8 mouse cellular contexts compared by ENCODE assay signal in genomic region chr15:85867696-85868095, GRCm38 (mm10). TPM values are rescaled to one million over a fixed set of nuclear protein-coding genes. Genes with fewer than 3 reads are reported as not detected.
DNase-seq lines count a peak whose midpoint lies in the region; ATAC-seq lines count a peak whose summit lies in the region.

No protein-coding gene starts in this region.

- no peaks in the 10 kb centered on the region for H3K4me1 ChIP-seq in hindbrain, embryonic 14.5 days (replicated peaks; ENCODE audit: control insufficient read depth, insufficient read depth, low read length)
- H3K4me1 ChIP-seq in hindbrain, embryonic 16.5 days (ENCODE audit: control insufficient read depth, insufficient read depth, low read depth, low read length): no peaks in the 10 kb centered on the region
- H3K4me1 ChIP-seq in forebrain, embryonic 14.5 days (ENCODE audit: control insufficient read depth, insufficient read depth, low read length): no peaks in the 10 kb centered on the region
- no peaks in the 10 kb centered on the region for H3K4me1 ChIP-seq in midbrain, embryonic 14.5 days (ENCODE audit: control insufficient read depth, insufficient read depth, low read length)

- no peaks in the 10 kb centered on the region for H3K27me3 ChIP-seq in hindbrain, embryonic 14.5 days (ENCODE audit: control insufficient read depth, insufficient read depth, low read length)
- no peaks in the 10 kb centered on the region for H3K27me3 ChIP-seq in hindbrain, embryonic 16.5 days (replicated peaks; ENCODE audit: control insufficient read depth, insufficient read depth, low read length)
- H3K27me3 ChIP-seq in forebrain, embryonic 14.5 days (replicated peaks; ENCODE audit: control insufficient read depth, insufficient read depth, low read length): no peaks in the 10 kb centered on the region
- H3K27me3 ChIP-seq in midbrain, embryonic 14.5 days (ENCODE audit: control insufficient read depth, insufficient read depth, low read length): no peaks in the 10 kb centered on the region
- no peaks in the 10 kb centered on the region for H3K27me3 ChIP-seq in splenic B cell, adult 2 months (ENCODE audit: control insufficient read depth, insufficient read depth, low read length, poor library complexity, severe bottlenecking)

- WGBS in hindbrain, embryonic 14.5 days: 51% methylated on average over 6 of the region's 6 CpGs
- WGBS in hindbrain, embryonic 16.5 days: 51% methylated on average over 6 of the region's 6 CpGs
- 43% methylated on average over 6 of the region's 6 CpGs for WGBS in forebrain, embryonic 14.5 days
- 49% methylated on average over 6 of the region's 6 CpGs for whole genome bisulfite sequencing in midbrain, embryonic 14.5 days

- ATAC-seq in hindbrain, embryonic 14.5 days (ENCODE audit: low FRiP score): no peak
- no peak for ATAC-seq in hindbrain, embryonic 16.5 days
- ATAC-seq in cerebellum, adult (ENCODE audit: insufficient number of reproducible peaks, low FRiP score, low TSS enrichment): peak; percentile 68; the same call in 1 of the 2 replicates
- peak; percentile 54; the same call in 1 of the 2 replicates for ATAC-seq in forebrain, embryonic 14.5 days
- ATAC-seq in midbrain, embryonic 14.5 days (ENCODE audit: low FRiP score, low TSS enrichment): no peak

- H3K36me3 ChIP-seq in hindbrain, embryonic 14.5 days (replicated peaks; ENCODE audit: control insufficient read depth, insufficient read depth): 0 out of 2 replicates have a peak, but pooled peaks cover 10% of the 10 kb centered on the region
- H3K36me3 ChIP-seq in hindbrain, embryonic 16.5 days (ENCODE audit: control insufficient read depth, insufficient read depth, low read length): no peaks in the 10 kb centered on the region
- H3K36me3 ChIP-seq in forebrain, embryonic 14.5 days (ENCODE audit: control insufficient read depth, insufficient read depth, low read length): peaks cover 86% of the 10 kb centered on the region
- H3K36me3 ChIP-seq in midbrain, embryonic 14.5 days (ENCODE audit: control insufficient read depth, insufficient read depth, low read length): peaks cover 26% of the 10 kb centered on the region
- H3K36me3 ChIP-seq in splenic B cell, adult 2 months (ENCODE audit: control insufficient read depth, insufficient read depth, low read length, poor library complexity, severe bottlenecking): 0 out of 2 replicates have a peak, but pooled peaks cover 1% of the 10 kb centered on the region

- H3K4me2 ChIP-seq in hindbrain, embryonic 14.5 days (replicated peaks): no peak overlapping the region
- H3K4me2 ChIP-seq in hindbrain, embryonic 16.5 days (ENCODE audit: low read length): no peak overlapping the region
- no peak overlapping the region for H3K4me2 ChIP-seq in forebrain, embryonic 14.5 days (ENCODE audit: low read length)
- H3K4me2 ChIP-seq in midbrain, embryonic 14.5 days (ENCODE audit: low read length): no peak overlapping the region

- H3K9ac ChIP-seq in hindbrain, embryonic 14.5 days: no peak overlapping the region
- no peak overlapping the region for H3K9ac ChIP-seq in hindbrain, embryonic 16.5 days (ENCODE audit: low read depth, low read length)
- H3K9ac ChIP-seq in forebrain, embryonic 14.5 days (ENCODE audit: low read length): no peak overlapping the region
- H3K9ac ChIP-seq in midbrain, embryonic 14.5 days (replicated peaks; ENCODE audit: low read length): no peak overlapping the region

- DNase-seq in hindbrain, embryonic 14.5 days (ENCODE audit: low spot score): peak; percentile 78
- peak; percentile 81 for DNase-seq in forebrain, embryonic 14.5 days (ENCODE audit: low spot score)
- peak; percentile 84 for DNase-seq in induced T-regulatory cell, adult 2 months (ENCODE audit: low read depth)
- DNase-seq in left cerebral cortex, postnatal 14 days (ENCODE audit: low spot score in 2 of 2): peak; percentile 78 to 82
- peak; percentile 83 for DNase-seq in midbrain, embryonic 14.5 days
- peak; percentile 85 for DNase-seq in splenic B cell, adult 2 months (ENCODE audit: low read depth, low spot score)

- no peaks in the 10 kb centered on the region for H3K9me3 ChIP-seq in hindbrain, embryonic 14.5 days (ENCODE audit: control insufficient read depth, low read length)
- H3K9me3 ChIP-seq in hindbrain, embryonic 16.5 days (ENCODE audit: control insufficient read depth, low read length): no peaks in the 10 kb centered on the region
- H3K9me3 ChIP-seq in forebrain, embryonic 14.5 days (replicated peaks; ENCODE audit: control insufficient read depth, low read length): no peaks in the 10 kb centered on the region
- H3K9me3 ChIP-seq in midbrain, embryonic 14.5 days (ENCODE audit: control insufficient read depth, low read length): no peaks in the 10 kb centered on the region

- H3K27ac ChIP-seq in hindbrain, embryonic 14.5 days: no peak overlapping the region
- no peak overlapping the region for H3K27ac ChIP-seq in hindbrain, embryonic 16.5 days (ENCODE audit: low read depth, low read length)
- no peak overlapping the region for H3K27ac ChIP-seq in forebrain, embryonic 14.5 days (ENCODE audit: low read depth, low read length)
- no peak overlapping the region for H3K27ac ChIP-seq in midbrain, embryonic 14.5 days (replicated peaks; ENCODE audit: low read depth, low read length)

- H3K4me3 ChIP-seq in hindbrain, embryonic 14.5 days (replicated peaks; ENCODE audit: low read length): no peak overlapping the region
- H3K4me3 ChIP-seq in hindbrain, embryonic 16.5 days (ENCODE audit: low read length): no peak overlapping the region
- H3K4me3 ChIP-seq in forebrain, embryonic 14.5 days (ENCODE audit: low read depth, low read length): no peak overlapping the region
- H3K4me3 ChIP-seq in midbrain, embryonic 14.5 days (replicated peaks; ENCODE audit: low read depth, low read length): no peak overlapping the region

- intact Hi-C loops in left cerebral cortex, postnatal 14 days (cut with DNase I): loop anchor here (1.0 to 5.0 kb wide), 2 partner anchors 151 to 270 kb away; no protein-coding TSS in a partner anchor

RNA-seq across cellular contexts. Expression of gene Gtse1, which starts 8.2 kb away (rescaled TPM):
- polyA plus RNA-seq in hindbrain, embryonic 14.5 days (2014; fragmentation: Nextera tagmentation; extraction: Ambion mirVana): 4.8 and 5.7 TPM in 2 replicates
- polyA plus RNA-seq in hindbrain, embryonic 16.5 days (2015; fragmentation: Nextera tagmentation; extraction: Ambion mirVana): 6.2 and 8.3 TPM in 2 replicates
- polyA plus RNA-seq in forebrain, embryonic 14.5 days (2014; fragmentation: Nextera tagmentation; extraction: Ambion mirVana): 14.3 and 15.7 TPM in 2 replicates
- total RNA-seq in left cerebral cortex, postnatal 14 days (2021): under 1 TPM; 0.76 to 0.90 TPM
- polyA plus RNA-seq in midbrain, embryonic 14.5 days (2014; fragmentation: Nextera tagmentation; extraction: Ambion mirVana): 3.8 and 6.4 TPM in 2 replicates

RNA-seq across cellular contexts. Expression of gene Trmu, which starts 11.4 kb away (rescaled TPM):
- polyA plus RNA-seq in hindbrain, embryonic 14.5 days (2014; fragmentation: Nextera tagmentation; extraction: Ambion mirVana): 30.7 and 30.9 TPM in 2 replicates
- 47.6 and 50.3 TPM in 2 replicates for polyA plus RNA-seq in hindbrain, embryonic 16.5 days (2015; fragmentation: Nextera tagmentation; extraction: Ambion mirVana)
- 33.5 and 39.5 TPM in 2 replicates for polyA plus RNA-seq in forebrain, embryonic 14.5 days (2014; fragmentation: Nextera tagmentation; extraction: Ambion mirVana)
- 10 to 100 TPM; 29.4 to 32.2 TPM for total RNA-seq in left cerebral cortex, postnatal 14 days (2021)
- polyA plus RNA-seq in midbrain, embryonic 14.5 days (2014; fragmentation: Nextera tagmentation; extraction: Ambion mirVana): 36.2 and 41.5 TPM in 2 replicates

RNA-seq across cellular contexts. Expression of gene Ttc38, which starts 35.6 kb away (rescaled TPM):
- polyA plus RNA-seq in hindbrain, embryonic 14.5 days (2014; fragmentation: Nextera tagmentation; extraction: Ambion mirVana): 2.7 and 3.1 TPM in 2 replicates
- 3.2 and 4.2 TPM in 2 replicates for polyA plus RNA-seq in hindbrain, embryonic 16.5 days (2015; fragmentation: Nextera tagmentation; extraction: Ambion mirVana)
- polyA plus RNA-seq in forebrain, embryonic 14.5 days (2014; fragmentation: Nextera tagmentation; extraction: Ambion mirVana): 2.6 and 2.7 TPM in 2 replicates
- total RNA-seq in left cerebral cortex, postnatal 14 days (2021): 1 to 10 TPM; 4.6 to 4.7 TPM
- 2.8 and 2.9 TPM in 2 replicates for polyA plus RNA-seq in midbrain, embryonic 14.5 days (2014; fragmentation: Nextera tagmentation; extraction: Ambion mirVana)

RNA-seq across cellular contexts. Expression of gene Pkdrej, which starts 46.2 kb away (rescaled TPM):
- polyA plus RNA-seq in hindbrain, embryonic 14.5 days (2014; fragmentation: Nextera tagmentation; extraction: Ambion mirVana): 0.10 and 0.11 TPM in 2 replicates
- polyA plus RNA-seq in hindbrain, embryonic 16.5 days (2015; fragmentation: Nextera tagmentation; extraction: Ambion mirVana): 0.05 and 0.08 TPM in 2 replicates
- polyA plus RNA-seq in forebrain, embryonic 14.5 days (2014; fragmentation: Nextera tagmentation; extraction: Ambion mirVana): 0.05 TPM in 2 replicates
- under 1 TPM; 0.34 to 0.51 TPM for total RNA-seq in left cerebral cortex, postnatal 14 days (2021)
- polyA plus RNA-seq in midbrain, embryonic 14.5 days (2014; fragmentation: Nextera tagmentation; extraction: Ambion mirVana): 0.16 TPM in 1 of 2 replicates, not detected in the other

RNA-seq across cellular contexts. Expression of gene Cdpf1, which starts 56.2 kb away (rescaled TPM):
- 16.5 and 21.0 TPM in 2 replicates for polyA plus RNA-seq in hindbrain, embryonic 14.5 days (2014; fragmentation: Nextera tagmentation; extraction: Ambion mirVana)
- polyA plus RNA-seq in hindbrain, embryonic 16.5 days (2015; fragmentation: Nextera tagmentation; extraction: Ambion mirVana): 21.9 and 24.9 TPM in 2 replicates
- polyA plus RNA-seq in forebrain, embryonic 14.5 days (2014; fragmentation: Nextera tagmentation; extraction: Ambion mirVana): 28.4 and 29.5 TPM in 2 replicates
- 10 to 100 TPM; 21.7 to 22.2 TPM for total RNA-seq in left cerebral cortex, postnatal 14 days (2021)
- 17.9 and 19.4 TPM in 2 replicates for polyA plus RNA-seq in midbrain, embryonic 14.5 days (2014; fragmentation: Nextera tagmentation; extraction: Ambion mirVana)

Comparison
In these comparisons a context has a peak if more than half of its experiments do, and no peak if none do; other contexts are left out.
1. ATAC-seq: peak in cerebellum, adult (single experiment) and forebrain, embryonic 14.5 days (single experiment); none in hindbrain, embryonic 14.5 days (single experiment), hindbrain, embryonic 16.5 days (single experiment) and midbrain, embryonic 14.5 days (single experiment).
2. Peak in every context shown above with its lines, with median percentiles within 50 percentile points of each other: DNase-seq.